Mouse (Mus musculus): ENCODE results near the gene N4bp3. TPM values are rescaled to one million over a fixed set of nuclear protein-coding genes. Genes with fewer than 3 reads are reported as not detected.
"Not testable (repeated sequence)": the region's sequence is repeated elsewhere in the genome, so short reads cannot be mapped to it uniquely, and the experiment has no call there.

N4bp3 gene
- 10 to 100 TPM; 15.5 to 17.2 (median 16.7) TPM for total RNA-seq (2022)

- DNase-seq (ENCODE audit: low spot score in 2 of 2), result peak in 1 of 2 experiments; percentile 11
Measured at GRCm38 (mm10) chr11:51650691-51651515, at the start of gene N4bp3, which contains the start of gene D930048N14Rik. N4bp3 (minus strand) TSS chr11:51650842. D930048N14Rik (plus strand) TSS chr11:51650954.

- no peak for DNase-seq (ENCODE audit: low spot score in 2 of 2)
Measured at GRCm38 (mm10) chr11:51694984-51695383, 44.3 kb upstream of the N4bp3 start.

- DNase-seq (ENCODE audit: low spot score in 2 of 2), result not testable (repeated sequence)
Measured at GRCm38 (mm10) chr11:51690597-51690996, 40.0 kb upstream of the N4bp3 start.

GRCm38 (mm10) chr11:51689343-51689742, 38.7 kb upstream of the N4bp3 start:
- DNase-seq (ENCODE audit: low spot score in 2 of 2), result no peak

GRCm38 (mm10) chr11:51688330-51689328, 38.0 kb upstream of the N4bp3 start, which contains the start of gene 0610009B22Rik:
0610009B22Rik (minus strand) TSS chr11:51688874.
- DNase-seq (ENCODE audit: low spot score in 2 of 2), result peak; percentile 99

- no peak for DNase-seq (ENCODE audit: low spot score in 2 of 2)
Measured at GRCm38 (mm10) chr11:51681976-51682374, 31.3 kb upstream of the N4bp3 start.

GRCm38 (mm10) chr11:51681324-51681975, 30.8 kb upstream of the N4bp3 start:
- peak; percentile 46 to 67 for DNase-seq (ENCODE audit: low spot score in 2 of 2)

- DNase-seq (ENCODE audit: low spot score in 2 of 2), result no peak
Measured at GRCm38 (mm10) chr11:51679466-51679865, 28.8 kb upstream of the N4bp3 start.

GRCm38 (mm10) chr11:51677737-51678418, 27.2 kb upstream of the N4bp3 start:
- DNase-seq (ENCODE audit: low spot score in 2 of 2), result no peak

- no peak for DNase-seq (ENCODE audit: low spot score in 2 of 2)
Measured at GRCm38 (mm10) chr11:51675386-51675785, 24.7 kb upstream of the N4bp3 start.

GRCm38 (mm10) chr11:51673291-51673690, 22.6 kb upstream of the N4bp3 start:
- DNase-seq (ENCODE audit: low spot score in 2 of 2), result no peak

- DNase-seq (ENCODE audit: low spot score in 2 of 2), result no peak
Measured at GRCm38 (mm10) chr11:51671376-51671775, 20.7 kb upstream of the N4bp3 start.

- DNase-seq (ENCODE audit: low spot score in 2 of 2), result no peak
Measured at GRCm38 (mm10) chr11:51670846-51671245, 20.2 kb upstream of the N4bp3 start.

GRCm38 (mm10) chr11:51664747-51665146, 14.1 kb upstream of the N4bp3 start:
- DNase-seq (ENCODE audit: low spot score in 2 of 2), result not testable (repeated sequence)

GRCm38 (mm10) chr11:51662632-51663031, 12.0 kb upstream of the N4bp3 start:
- no peak for DNase-seq (ENCODE audit: low spot score in 2 of 2)

GRCm38 (mm10) chr11:51661867-51662365, 11.3 kb upstream of the N4bp3 start:
- no peak for DNase-seq (ENCODE audit: low spot score in 2 of 2)

- DNase-seq (ENCODE audit: low spot score in 2 of 2), result no peak
Measured at GRCm38 (mm10) chr11:51658705-51659104, 8.1 kb upstream of the N4bp3 start.

- DNase-seq (ENCODE audit: low spot score in 2 of 2), result no peak
Measured at GRCm38 (mm10) chr11:51658291-51658690, 7.6 kb upstream of the N4bp3 start.

GRCm38 (mm10) chr11:51656798-51657521, 6.3 kb upstream of the N4bp3 start:
- DNase-seq (ENCODE audit: low spot score in 2 of 2), result no peak

GRCm38 (mm10) chr11:51654891-51655290, 4.2 kb upstream of the N4bp3 start:
- no peak for DNase-seq (ENCODE audit: low spot score in 2 of 2)
